Mouse (Mus musculus): ENCODE results near the gene Camsap3.

DNA sequence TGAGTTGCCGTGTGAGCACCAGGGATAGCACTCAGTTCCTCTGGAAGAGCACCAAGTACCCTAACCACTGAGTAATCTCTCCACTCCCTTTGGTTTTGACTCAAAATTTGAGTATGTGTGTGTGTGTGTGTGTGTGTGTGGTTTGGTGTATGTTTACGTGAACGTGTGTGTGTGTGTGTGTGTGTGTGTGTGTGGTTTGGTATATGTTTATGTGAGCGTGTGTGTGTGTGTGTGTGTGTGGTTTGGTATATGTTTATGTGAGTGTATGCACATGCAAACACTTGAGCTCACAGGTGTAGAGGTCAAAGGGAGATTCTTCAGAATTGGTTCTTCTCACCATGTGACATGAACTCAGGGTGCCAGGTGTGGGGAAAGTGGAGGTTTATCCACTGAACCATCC, 31.0 kb upstream of the Camsap3 start:
- TF ChIP-seq POLR2A (IDR thresholded peaks at IDR 0.05; ENCODE audit: control insufficient read depth, extremely low read depth, insufficient read depth, low read length, poor library complexity) (no peak), CTCF (IDR thresholded peaks at IDR 0.05; ENCODE audit: borderline replicate concordance, control insufficient read depth, extremely low read depth, insufficient read depth, low read length, poor library complexity) (no peak)

Measured in thymus, adult 2 months (tissue).